Mouse (Mus musculus): ENCODE data around the gene Taok3. TPM values are rescaled to one million over a fixed set of nuclear protein-coding genes. Genes with fewer than 3 reads are reported as not detected.

Gene Taok3
- polyA plus RNA-seq, 1 experiment from 2014 or later = 46.7 TPM

DNA sequence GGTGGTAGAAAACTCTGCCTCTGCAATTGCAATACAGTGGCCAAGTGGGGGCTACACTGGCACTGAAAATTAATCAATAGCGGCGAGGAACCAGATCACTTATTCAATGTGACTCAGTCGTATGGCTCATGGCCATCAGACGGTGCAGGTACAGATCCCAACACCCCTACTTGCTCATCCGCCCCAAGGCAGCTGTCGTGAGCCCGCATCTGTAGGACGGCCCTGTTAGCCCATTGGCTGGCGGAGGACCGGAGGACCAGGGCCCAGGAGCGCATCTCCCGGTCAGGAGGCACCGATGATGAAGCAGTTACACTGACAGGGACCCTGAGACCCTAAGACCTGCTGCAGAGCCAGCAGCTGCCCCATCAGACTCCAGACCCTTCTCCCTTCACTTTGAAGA lies 11.2 kb upstream of the Taok3 start:
- Histone ChIP-seq H3K27ac (replicated peaks) (no peak overlapping the region), H3K9me3 (no peaks in the 10 kb centered on the region), H3K4me3 (no peak overlapping the region), H3K4me2 (no peak overlapping the region), H3K9ac (no peak overlapping the region), H3K4me1 (replicated peaks) (peaks cover under 1% of the 10 kb centered on the region), H3K27me3 (no peaks in the 10 kb centered on the region), H3K36me3 (peaks cover 95% of the 10 kb centered on the region)
- ATAC-seq (ENCODE audit: low read depth) = no peak
- WGBS = 95% methylated on average over 13 of the region's 13 CpGs

DNA sequence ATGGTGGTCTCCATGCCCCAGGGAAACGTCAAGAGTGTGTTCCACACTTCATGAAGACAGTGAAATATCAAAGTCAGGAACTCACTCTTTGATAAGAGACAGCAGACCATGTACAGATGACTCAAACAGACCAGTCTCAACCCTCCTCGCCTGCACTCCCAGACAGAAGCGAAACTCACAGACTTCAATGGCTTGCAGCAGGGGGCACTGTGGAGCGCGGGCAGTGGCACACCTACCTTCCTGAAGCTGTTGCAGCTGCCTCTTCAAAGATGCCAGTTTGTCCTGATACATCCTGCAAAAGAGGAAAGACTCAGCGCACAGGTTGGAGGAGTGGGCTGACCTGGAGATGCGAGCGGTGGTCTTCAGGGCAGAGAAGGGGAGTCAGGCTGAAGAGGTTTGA lies 10.4 kb upstream of the Taok3 start:
- Histone ChIP-seq H3K4me2 (no peak overlapping the region), H3K4me3 (no peak overlapping the region), H3K36me3 (peaks cover 87% of the 10 kb centered on the region), H3K27ac (replicated peaks) (no peak overlapping the region), H3K27me3 (no peaks in the 10 kb centered on the region), H3K9me3 (no peaks in the 10 kb centered on the region), H3K4me1 (replicated peaks) (peaks cover 9% of the 10 kb centered on the region), H3K9ac (no peak overlapping the region)
- no peak for ATAC-seq (ENCODE audit: low read depth)
- WGBS = 90% methylated on average over 8 of the region's 8 CpGs

DNA sequence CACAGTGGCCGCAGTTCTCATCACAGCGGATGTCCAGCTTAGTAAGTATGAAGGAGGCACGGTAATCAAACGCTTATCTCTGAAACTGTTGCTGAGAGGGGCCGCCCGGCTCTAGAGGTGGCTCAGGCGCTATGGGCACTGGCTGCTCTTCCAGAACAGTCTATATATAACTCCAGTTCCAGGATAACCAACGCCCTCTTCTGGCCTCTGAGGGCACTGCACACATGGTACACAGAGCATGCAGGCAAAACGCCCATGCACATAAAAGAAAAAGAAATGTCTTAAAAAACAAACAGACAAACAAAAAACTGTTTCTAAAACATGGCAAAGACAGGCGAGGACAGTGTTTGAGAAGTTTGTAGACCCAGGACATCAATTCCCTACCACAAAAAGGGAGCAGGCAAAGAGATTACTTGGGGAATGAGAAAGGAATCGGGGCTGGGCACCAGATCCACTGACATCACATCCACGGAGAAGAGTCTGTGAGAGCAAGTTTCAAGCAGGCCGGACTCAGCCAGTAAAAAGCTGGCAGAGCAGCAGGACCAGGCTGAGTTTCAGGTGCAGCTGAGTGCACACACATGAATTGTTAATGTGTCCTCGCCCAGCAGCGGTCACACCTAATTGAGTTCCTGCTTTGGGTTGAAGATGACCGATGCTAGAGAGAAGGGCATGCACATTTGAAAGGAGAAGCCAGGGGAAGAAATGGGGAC lies 8.7 kb upstream of the Taok3 start:
- Histone ChIP-seq H3K9me3 (no peaks in the 10 kb centered on the region), H3K4me2 (no peak overlapping the region), H3K36me3 (peaks cover 70% of the 10 kb centered on the region), H3K27me3 (no peaks in the 10 kb centered on the region), H3K4me3 (no peak overlapping the region), H3K4me1 (replicated peaks) (peaks cover 17% of the 10 kb centered on the region), H3K27ac (replicated peaks) (no peak overlapping the region), H3K9ac (no peak overlapping the region)
- ATAC-seq (ENCODE audit: low read depth) = no peak
- 92% methylated on average over 16 of the region's 16 CpGs for WGBS

DNA sequence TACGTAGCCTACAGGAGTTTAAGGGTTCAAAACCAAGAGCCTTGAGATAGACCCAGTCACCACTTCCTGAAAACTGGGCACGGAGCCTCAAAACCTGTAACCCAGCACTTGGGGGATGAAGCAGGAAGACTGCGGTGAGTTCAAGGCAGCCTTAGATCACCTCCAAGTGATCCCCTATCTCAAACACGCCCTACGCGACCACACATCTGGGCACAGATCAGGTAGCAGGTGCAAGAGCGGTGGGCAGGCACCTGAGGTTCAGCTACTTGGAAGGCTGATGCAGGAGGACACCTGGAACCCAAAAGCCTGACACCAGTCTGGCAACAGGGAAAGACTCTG lies 8.2 kb upstream of the Taok3 start:
- no peaks in the 10 kb centered on the region for H3K9me3 ChIP-seq
- no peak overlapping the region for H3K4me3 ChIP-seq
- no peaks in the 10 kb centered on the region for H3K27me3 ChIP-seq
- H3K9ac ChIP-seq = no peak overlapping the region
- ATAC-seq (ENCODE audit: low read depth) = no peak
- H3K36me3 ChIP-seq = peaks cover 65% of the 10 kb centered on the region
- peaks cover 19% of the 10 kb centered on the region for H3K4me1 ChIP-seq (replicated peaks)
- 94% methylated on average over 7 of the region's 7 CpGs for WGBS
- no peak overlapping the region for H3K4me2 ChIP-seq
- no peak overlapping the region for H3K27ac ChIP-seq (replicated peaks)

DNA sequence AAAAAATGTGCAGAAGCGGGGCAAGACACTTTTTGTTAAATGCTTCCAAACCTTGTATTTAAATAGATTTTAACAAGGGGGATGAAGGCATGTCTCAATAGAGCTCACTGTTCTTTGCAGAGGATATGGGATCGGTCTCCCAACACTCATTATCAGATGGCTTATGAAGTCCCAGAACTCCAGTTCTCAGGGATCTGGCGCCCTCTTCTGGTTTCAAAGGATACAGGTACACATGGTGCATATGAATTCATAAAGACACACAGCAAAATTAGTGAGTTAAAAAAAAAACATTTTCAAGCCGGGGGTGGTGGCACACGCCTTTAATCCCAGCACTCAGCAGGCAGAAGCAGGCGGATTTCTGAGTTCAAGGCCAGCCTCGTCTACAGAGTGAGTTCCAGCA lies 6.6 kb upstream of the Taok3 start:
- H3K9ac ChIP-seq = no peak overlapping the region
- H3K36me3 ChIP-seq = peaks cover 49% of the 10 kb centered on the region
- 92% methylated on average over 7 of the region's 7 CpGs for WGBS
- no peak overlapping the region for H3K27ac ChIP-seq (replicated peaks)
- peaks cover 19% of the 10 kb centered on the region for H3K4me1 ChIP-seq (replicated peaks)
- ATAC-seq (ENCODE audit: low read depth) = no peak
- H3K4me3 ChIP-seq = no peak overlapping the region
- H3K9me3 ChIP-seq = no peaks in the 10 kb centered on the region
- no peak overlapping the region for H3K4me2 ChIP-seq
- no peaks in the 10 kb centered on the region for H3K27me3 ChIP-seq

DNA sequence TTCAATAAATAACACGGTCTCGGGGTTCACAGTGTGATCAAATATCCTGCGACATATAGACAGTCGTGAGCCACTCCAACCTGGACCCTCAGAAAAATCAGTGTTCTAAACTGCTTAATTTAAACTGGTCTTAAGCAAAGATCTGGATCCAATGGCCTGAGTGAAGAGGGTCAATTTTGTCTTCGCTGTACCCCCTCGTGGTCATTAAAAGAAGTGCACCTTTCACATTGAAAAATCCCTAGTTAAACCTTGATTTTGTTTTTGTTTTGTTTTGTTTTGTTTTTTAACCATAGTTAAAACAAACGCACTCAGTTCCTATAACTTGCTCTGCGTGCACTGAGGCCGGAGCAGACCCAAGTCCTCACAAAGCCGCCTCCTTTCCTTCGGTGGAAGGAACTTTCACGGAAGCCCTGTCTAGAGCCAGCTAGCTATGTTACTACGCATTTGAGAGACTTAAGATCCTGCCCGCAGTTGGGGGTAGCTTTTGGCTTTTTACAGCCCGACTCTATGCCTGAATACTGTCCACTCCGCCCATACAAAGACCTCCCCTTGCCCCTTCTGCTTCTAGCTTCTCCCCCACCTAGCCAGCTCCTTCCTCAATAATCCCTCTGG lies 5.2 kb upstream of the Taok3 start:
- ATAC-seq (ENCODE audit: low read depth) = no peak
- WGBS = 7% methylated on average over 16 of the region's 16 CpGs

DNA sequence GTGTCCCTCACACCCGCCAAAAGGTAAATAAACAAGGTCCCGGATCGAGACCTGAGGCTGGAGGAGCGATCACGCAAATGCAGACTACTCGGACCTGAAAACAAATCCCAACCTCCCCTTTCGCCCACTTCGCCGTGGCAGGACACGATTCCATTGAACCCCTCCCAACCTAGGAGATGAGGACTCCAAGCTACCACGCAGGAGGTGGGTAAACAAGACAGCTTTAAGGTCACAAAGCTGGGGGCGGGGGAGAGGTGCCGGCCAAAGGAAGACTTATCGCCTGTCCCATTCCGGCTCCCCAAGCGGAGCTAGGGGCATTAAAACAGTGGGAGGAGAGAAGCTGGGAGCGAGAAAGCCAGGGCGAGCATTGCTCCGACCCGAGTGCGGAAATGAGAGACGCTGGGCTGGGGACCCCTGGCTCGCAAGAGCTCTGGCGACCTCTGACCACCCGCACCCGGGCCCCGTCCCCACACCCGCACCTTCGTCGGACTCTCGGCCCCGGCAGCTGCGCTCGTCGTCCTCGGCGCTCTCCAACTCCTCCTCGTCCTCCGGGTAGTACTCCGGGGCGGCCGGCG lies 4.6 kb upstream of the Taok3 start:
- under 1% methylated on average over 42 of the region's 43 CpGs for WGBS

More for the DNA sequence above, 5.2 kb upstream of the Taok3 start:
- peak overlapping the region; percentile 87 for H3K27ac ChIP-seq (replicated peaks)
- H3K4me3 ChIP-seq = peak overlapping the region; percentile 95
- peaks cover 29% of the 10 kb centered on the region for H3K4me1 ChIP-seq (replicated peaks)
- no peaks in the 10 kb centered on the region for H3K27me3 ChIP-seq
- no peaks in the 10 kb centered on the region for H3K9me3 ChIP-seq
- peak overlapping the region; percentile 92 for H3K9ac ChIP-seq
- peaks cover 35% of the 10 kb centered on the region for H3K36me3 ChIP-seq
- H3K4me2 ChIP-seq = peak overlapping the region; percentile 98

DNA sequence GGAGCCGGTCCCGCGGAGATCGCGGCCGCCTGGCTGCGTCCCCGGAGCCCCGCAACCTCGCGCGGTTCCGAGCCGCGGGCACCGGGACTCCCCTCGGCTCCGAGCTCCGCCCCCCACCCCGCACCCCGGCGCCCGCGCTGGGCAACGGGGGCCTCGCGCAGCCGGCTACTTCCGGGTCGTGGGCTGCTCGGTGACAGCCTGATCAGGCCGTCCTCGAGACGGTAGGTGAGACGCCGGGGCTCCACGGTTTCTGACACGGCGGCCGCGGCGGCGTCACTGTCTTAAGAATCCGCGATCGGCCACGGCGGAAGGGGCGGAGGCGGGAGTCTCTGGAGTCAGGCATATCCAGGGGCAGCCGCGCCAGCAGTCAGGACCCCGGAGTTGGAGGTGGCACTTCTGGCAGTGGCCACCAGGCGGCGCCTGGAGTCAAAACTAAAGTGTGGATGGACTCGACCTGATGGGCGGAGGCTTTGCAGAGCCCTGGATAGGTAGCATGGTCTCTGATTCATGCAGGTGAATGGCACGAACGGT lies 4.0 kb upstream of the Taok3 start, which contains the start of gene Suds3:
Gene Suds3, minus strand, starts transcription at position 278 of the 531 bp plus-strand sequence.
- Histone ChIP-seq H3K4me2 (peak within 1 kb of the TSS; percentile 98), H3K27me3 (peaks cover 3% of the 10 kb centered on the region), H3K4me1 (replicated peaks) (peaks cover 35% of the 10 kb centered on the region), H3K4me3 (peak within 1 kb of the TSS; percentile 95), H3K9ac (peak within 1 kb of the TSS; percentile 92), H3K9me3 (no peaks in the 10 kb centered on the region), H3K36me3 (peaks cover 26% of the 10 kb centered on the region), H3K27ac (replicated peaks) (peak within 1 kb of the TSS; percentile 87)
- under 1% methylated on average over 59 of the region's 59 CpGs for WGBS
- ATAC-seq (ENCODE audit: low read depth) = peak; percentile 81

More for the DNA sequence above, 4.6 kb upstream of the Taok3 start:
- Histone ChIP-seq H3K4me3 (peak overlapping the region; percentile 95), H3K9me3 (no peaks in the 10 kb centered on the region), H3K4me2 (peak overlapping the region; percentile 98), H3K27me3 (no peaks in the 10 kb centered on the region), H3K27ac (replicated peaks) (peak overlapping the region; percentile 87), H3K9ac (peak overlapping the region; percentile 92), H3K36me3 (peaks cover 31% of the 10 kb centered on the region), H3K4me1 (replicated peaks) (peaks cover 29% of the 10 kb centered on the region)
- peak; percentile 34 for ATAC-seq (ENCODE audit: low read depth)

DNA sequence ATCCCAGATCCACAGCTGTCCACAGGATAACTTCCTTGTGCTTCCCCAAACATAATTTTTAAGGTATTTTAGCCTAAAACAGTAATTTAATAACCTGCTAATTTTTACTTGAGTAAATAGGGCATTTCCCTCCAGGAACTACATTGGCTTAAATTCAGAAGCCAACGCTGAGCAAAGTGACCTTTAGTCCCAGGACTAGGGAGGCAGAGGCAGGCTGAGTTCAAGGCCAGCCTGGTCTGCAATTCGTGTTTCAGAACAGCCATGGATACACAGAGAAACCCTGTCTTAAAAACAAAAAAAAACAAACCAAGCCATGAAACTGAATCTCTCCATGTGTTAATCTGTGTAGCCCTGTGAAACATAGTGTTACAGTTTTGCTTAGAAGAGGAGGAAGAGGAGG lies 3.3 kb upstream of the Taok3 start:
- Histone ChIP-seq H3K4me2 (no peak overlapping the region; the same call in 1 of the 2 replicates), H3K4me1 (replicated peaks) (peaks cover 42% of the 10 kb centered on the region), H3K36me3 (peaks cover 18% of the 10 kb centered on the region), H3K4me3 (no peak overlapping the region), H3K27ac (replicated peaks) (no peak overlapping the region), H3K27me3 (peaks cover 9% of the 10 kb centered on the region), H3K9ac (no peak overlapping the region), H3K9me3 (no peaks in the 10 kb centered on the region)
- WGBS = 73% methylated on average over 2 of the region's 2 CpGs
- ATAC-seq (ENCODE audit: low read depth) = no peak

DNA sequence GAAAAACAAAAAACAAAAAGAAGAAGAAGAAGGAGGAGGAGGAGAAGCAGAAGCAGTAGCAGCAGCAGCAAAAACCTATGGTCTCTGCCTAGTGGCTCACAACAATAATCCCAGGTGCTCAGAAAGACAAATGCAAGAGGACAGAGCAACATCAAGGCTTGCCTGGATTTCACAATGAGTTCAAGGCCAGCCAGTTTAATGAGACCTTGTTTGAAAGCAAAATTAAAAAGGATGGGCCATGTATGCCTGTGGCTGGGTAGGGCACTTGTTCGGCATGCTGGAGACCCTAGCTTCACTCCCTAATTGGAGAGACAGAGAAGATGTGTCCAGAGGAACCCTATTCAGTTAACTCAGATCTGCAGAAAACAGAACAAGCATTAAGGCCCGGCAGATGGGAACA lies 2.7 kb upstream of the Taok3 start:
- H3K27me3 ChIP-seq = peaks cover 9% of the 10 kb centered on the region
- H3K4me2 ChIP-seq = no peak overlapping the region
- WGBS = 72% methylated on average over 2 of the region's 2 CpGs
- peaks cover 45% of the 10 kb centered on the region for H3K4me1 ChIP-seq (replicated peaks)
- no peak overlapping the region for H3K9ac ChIP-seq
- 0 out of 2 replicates have a peak overlapping the region, but pooled peaks have one; percentile 1 for H3K27ac ChIP-seq (replicated peaks)
- no peak overlapping the region for H3K4me3 ChIP-seq
- H3K9me3 ChIP-seq = no peaks in the 10 kb centered on the region
- peaks cover 12% of the 10 kb centered on the region for H3K36me3 ChIP-seq
- no peak for ATAC-seq (ENCODE audit: low read depth)

DNA sequence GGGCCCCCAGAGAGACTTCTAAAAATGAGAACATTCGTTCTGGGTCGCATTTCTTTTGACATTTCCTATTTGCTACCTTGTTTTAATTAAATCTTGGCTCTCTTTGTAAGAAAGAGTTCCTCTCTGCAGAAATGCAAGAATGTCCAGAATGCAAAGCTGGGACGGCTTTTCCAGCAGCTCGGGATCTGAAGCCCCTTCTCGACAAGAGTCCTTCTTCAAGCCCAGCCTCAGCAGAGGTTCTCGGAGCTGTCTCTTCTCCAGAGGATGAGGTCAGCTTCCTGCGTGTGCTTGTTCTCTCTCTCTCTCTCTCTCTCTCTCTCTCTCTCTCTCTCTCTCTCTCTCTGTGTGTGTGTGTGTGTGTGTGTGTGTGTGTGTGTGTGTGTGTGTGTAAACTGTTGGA lies 2.2 kb upstream of the Taok3 start:
- H3K27me3 ChIP-seq = peaks cover 9% of the 10 kb centered on the region
- peaks cover 7% of the 10 kb centered on the region for H3K36me3 ChIP-seq
- H3K9ac ChIP-seq = no peak overlapping the region
- H3K27ac ChIP-seq (replicated peaks) = no peak overlapping the region
- H3K4me1 ChIP-seq (replicated peaks) = peaks cover 45% of the 10 kb centered on the region
- 68% methylated on average over 7 of the region's 7 CpGs for WGBS
- H3K4me3 ChIP-seq = no peak overlapping the region
- H3K9me3 ChIP-seq = no peaks in the 10 kb centered on the region
- no peak for ATAC-seq (ENCODE audit: low read depth)
- no peak overlapping the region for H3K4me2 ChIP-seq

DNA sequence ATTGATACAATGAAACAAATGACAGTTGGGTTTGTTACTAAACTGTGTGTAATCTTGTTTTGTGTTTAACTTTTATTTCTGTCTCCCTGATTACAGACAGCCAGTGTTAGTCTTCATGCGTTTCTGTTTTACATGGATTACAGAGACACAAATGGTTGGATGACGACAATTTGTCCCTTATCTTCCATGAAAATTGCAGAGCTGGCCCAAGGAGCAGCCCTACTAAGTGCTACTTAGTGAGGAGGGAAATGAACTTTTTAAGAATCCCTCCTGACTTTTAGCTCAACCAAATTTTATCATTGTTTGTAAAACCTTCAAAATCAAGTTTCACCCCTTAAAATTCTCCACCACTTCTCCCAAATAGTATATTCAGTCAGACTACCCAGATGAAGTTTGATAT lies 1.7 kb upstream of the Taok3 start:
- Histone ChIP-seq H3K36me3 (peaks cover 4% of the 10 kb centered on the region; the same call in 1 of the 2 replicates), H3K4me2 (no peak overlapping the region), H3K9me3 (no peaks in the 10 kb centered on the region), H3K9ac (no peak overlapping the region), H3K27me3 (peaks cover 9% of the 10 kb centered on the region), H3K4me1 (replicated peaks) (peaks cover 45% of the 10 kb centered on the region), H3K4me3 (no peak overlapping the region), H3K27ac (replicated peaks) (no peak overlapping the region)
- ATAC-seq (ENCODE audit: low read depth) = no peak
- WGBS = 92% methylated on average over 2 of the region's 2 CpGs
